8 mouse cellular contexts compared by ENCODE assay signal in the genomic region with DNA sequence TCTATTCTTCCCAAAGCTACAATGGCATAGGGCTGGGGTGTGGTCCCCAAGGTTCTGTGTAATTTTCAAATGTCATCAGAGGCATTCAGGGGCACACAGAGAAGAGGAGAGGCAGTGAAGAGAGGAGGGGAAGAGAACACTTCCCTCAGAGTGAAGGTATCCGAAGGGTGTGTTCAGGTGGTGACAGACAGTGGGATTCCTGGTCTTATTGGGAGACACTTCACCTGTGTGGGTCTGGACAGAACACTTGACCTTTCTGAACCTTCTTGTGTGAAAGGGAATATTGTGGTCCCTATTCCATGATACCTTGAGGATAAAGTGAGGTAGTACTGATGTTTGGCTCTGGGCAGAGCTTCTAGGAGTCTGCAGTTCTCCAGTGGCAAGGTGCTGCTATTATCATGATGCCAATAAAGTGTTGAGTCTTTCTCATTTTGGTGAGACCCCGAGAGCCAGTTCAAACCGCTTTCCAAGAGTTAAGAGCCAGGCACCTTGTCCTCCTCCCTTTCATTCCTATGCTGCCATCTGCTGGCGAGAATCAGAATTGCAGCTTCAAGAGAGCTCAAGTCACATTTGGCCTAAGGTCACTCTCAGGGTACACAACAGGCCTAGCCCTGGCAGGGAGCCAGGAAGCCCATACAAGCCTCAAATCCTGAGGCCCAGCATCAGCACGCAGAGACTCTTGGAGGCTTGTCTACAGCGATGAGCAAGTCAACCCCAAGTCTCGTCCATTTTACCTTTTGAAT. TPM values are rescaled to one million over a fixed set of nuclear protein-coding genes. Genes with fewer than 3 reads are reported as not detected.
DNase-seq lines count a peak whose midpoint lies in the region; ATAC-seq and TF ChIP-seq lines count a peak whose summit lies in the region.

No protein-coding gene starts in this region.

- no peak overlapping the region for H3K4me2 ChIP-seq in forebrain, embryonic 12.5 days

- TF ChIP-seq POLR2A in olfactory bulb, adult 2 months (IDR thresholded peaks at IDR 0.05; ENCODE audit: insufficient read depth, low read depth, low read length), result no peak

- no peak overlapping the region for H3K27ac ChIP-seq in forebrain, embryonic 12.5 days
- H3K27ac ChIP-seq in olfactory bulb, adult 2 months (ENCODE audit: insufficient read depth, low read depth, low read length), result no peak overlapping the region

- peak; percentile 93 for TF ChIP-seq CTCF in E14TG2a.4 (conservative IDR thresholded peaks at IDR 0.05; ENCODE audit: low read length)
- peak; percentile 66 for TF ChIP-seq CTCF in olfactory bulb, adult 2 months (IDR thresholded peaks at IDR 0.05; ENCODE audit: insufficient read depth, low read depth, low read length)

- intact Hi-C loops in heart, postnatal 10 days (cut with DNase I), result loop anchor here (1.0 to 10.0 kb wide), 5 partner anchors 46 to 382 kb away; a partner anchor contains a TSS

- peaks cover 19% of the 10 kb centered on the region; the same call in 1 of the 2 replicates for H3K27me3 ChIP-seq in E14TG2a.4 (ENCODE audit: insufficient read depth, low read length)
- no peaks in the 10 kb centered on the region for H3K27me3 ChIP-seq in forebrain, embryonic 12.5 days

- whole genome bisulfite sequencing in forebrain, embryonic 12.5 days, result 21% methylated on average over 7 of the region's 7 CpGs
- WGBS in olfactory bulb, adult 2 months, result 28% methylated on average over 7 of the region's 7 CpGs

- H3K36me3 ChIP-seq in E14TG2a.4 (ENCODE audit: insufficient read depth, low read length), result no peaks in the 10 kb centered on the region
- no peaks in the 10 kb centered on the region for H3K36me3 ChIP-seq in forebrain, embryonic 12.5 days (replicated peaks)

- peak; percentile 82 for DNase-seq in c-Kit-positive CD71-negative TER-119-negative erythroid progenitor cells, embryonic 14.5 days (ENCODE audit: low read depth)
- DNase-seq in heart, postnatal 10 days, result peak; percentile 87 to 94
- DNase-seq in kidney, postnatal 36 days, result peak; percentile 83 to 95
- DNase-seq in lung, adult 18-20 months, result peak; percentile 78 to 82
- DNase-seq in thymus, adult 18-20 months, result peak; percentile 30 to 52

- H3K9me3 ChIP-seq in E14TG2a.4 (ENCODE audit: low read length), result no peaks in the 10 kb centered on the region
- no peaks in the 10 kb centered on the region for H3K9me3 ChIP-seq in forebrain, embryonic 12.5 days

- ATAC-seq in forebrain, embryonic 12.5 days (ENCODE audit: low FRiP score), result peak; percentile 56

- no peak overlapping the region for H3K9ac ChIP-seq in forebrain, embryonic 12.5 days

- no peaks in the 10 kb centered on the region for H3K4me1 ChIP-seq in E14TG2a.4 (replicated peaks; ENCODE audit: low read depth, low read length)
- no peaks in the 10 kb centered on the region for H3K4me1 ChIP-seq in forebrain, embryonic 12.5 days
- 0 out of 2 replicates have a peak, but pooled peaks cover 2% of the 10 kb centered on the region for H3K4me1 ChIP-seq in olfactory bulb, adult 2 months (ENCODE audit: control insufficient read depth, insufficient read depth, low read length)

- H3K4me3 ChIP-seq in E14TG2a.4 (replicated peaks; ENCODE audit: low read length), result no peak overlapping the region
- H3K4me3 ChIP-seq in forebrain, embryonic 12.5 days (replicated peaks), result no peak overlapping the region
- no peak overlapping the region for H3K4me3 ChIP-seq in olfactory bulb, adult 2 months (ENCODE audit: insufficient read depth, low read depth, low read length)

RNA-seq across cellular contexts. Expression of a gene that starts 28.6 kb away (rescaled TPM):
- polyA plus RNA-seq in forebrain, embryonic 12.5 days (2016; fragmentation: Nextera tagmentation; extraction: Ambion mirVana), result 0.43 and 0.60 TPM in 2 replicates
- 10 to 100 TPM in 1 of 2 experiments, 1 to 10 TPM in 1; 2.7 to 11.2 TPM for total RNA-seq in heart, postnatal 10 days (2021)
- polyA plus RNA-seq in olfactory bulb, adult 2 months (2012; ENCODE audit: insufficient read depth, insufficient read length, low replicate concordance, missing spikeins), result 155 TPM in 1 of 2 replicates, not detected in the other

RNA-seq across cellular contexts. Expression of a gene that starts 32.1 kb away (rescaled TPM):
- not detected in 2 replicates for polyA plus RNA-seq in forebrain, embryonic 12.5 days (2016; fragmentation: Nextera tagmentation; extraction: Ambion mirVana)
- not detected for total RNA-seq in heart, postnatal 10 days (2021)
- polyA plus RNA-seq in olfactory bulb, adult 2 months (2012; ENCODE audit: insufficient read depth, insufficient read length, low replicate concordance, missing spikeins), result not detected in 2 replicates
